8 mouse cellular contexts compared by ENCODE assay signal in genomic region chr8:83653662-83654017, GRCm38 (mm10). TPM values are rescaled to one million over a fixed set of nuclear protein-coding genes. Genes with fewer than 3 reads are reported as not detected.
A peak's percentile ranks its signal among the peaks of the same experiment; 100 is the strongest.
DNase-seq lines count a peak whose midpoint lies in the region; ATAC-seq and TF ChIP-seq lines count a peak whose summit lies in the region.

No protein-coding gene starts in this region.

- H3K4me1 ChIP-seq in lung, embryonic 14.5 days (ENCODE audit: insufficient read depth), result 0 out of 2 replicates have a peak, but pooled peaks cover 3% of the 10 kb centered on the region
- H3K4me1 ChIP-seq in embryonic facial prominence, embryonic 13.5 days, result peaks cover 15% of the 10 kb centered on the region
- H3K4me1 ChIP-seq in intestine, embryonic 14.5 days (replicated peaks; ENCODE audit: control insufficient read depth, insufficient read depth, low read length), result peaks cover 12% of the 10 kb centered on the region

- peak overlapping the region; percentile 83; the same call in 1 of the 2 replicates for H3K27ac ChIP-seq in lung, embryonic 14.5 days (ENCODE audit: low read depth)
- peak overlapping the region; percentile 84 for H3K27ac ChIP-seq in embryonic facial prominence, embryonic 13.5 days
- peak overlapping the region; percentile 74; the same call in 1 of the 2 replicates for H3K27ac ChIP-seq in intestine, embryonic 14.5 days (ENCODE audit: low read depth)

- H3K4me2 ChIP-seq in lung, embryonic 14.5 days, result peak overlapping the region; percentile 69
- H3K4me2 ChIP-seq in embryonic facial prominence, embryonic 13.5 days, result peak overlapping the region; percentile 95
- H3K4me2 ChIP-seq in intestine, embryonic 14.5 days (ENCODE audit: low read length), result peak overlapping the region; percentile 72

- no peak for ATAC-seq in lung, embryonic 14.5 days (ENCODE audit: insufficient read depth)
- ATAC-seq in embryonic facial prominence, embryonic 13.5 days (ENCODE audit: insufficient number of reproducible peaks, insufficient read depth, low FRiP score, low TSS enrichment, low read depth), result no peak
- ATAC-seq in intestine, embryonic 14.5 days (replicated peaks; ENCODE audit: low FRiP score, low TSS enrichment, low read depth), result no peak

- peak overlapping the region; percentile 86 for H3K9ac ChIP-seq in lung, embryonic 14.5 days
- H3K9ac ChIP-seq in embryonic facial prominence, embryonic 13.5 days, result peak overlapping the region; percentile 90
- peak overlapping the region; percentile 81 for H3K9ac ChIP-seq in intestine, embryonic 14.5 days (ENCODE audit: low read length)

- no peaks in the 10 kb centered on the region for H3K9me3 ChIP-seq in lung, embryonic 14.5 days (ENCODE audit: low read depth, low read length)
- no peaks in the 10 kb centered on the region for H3K9me3 ChIP-seq in embryonic facial prominence, embryonic 13.5 days
- no peaks in the 10 kb centered on the region for H3K9me3 ChIP-seq in intestine, embryonic 14.5 days (ENCODE audit: control insufficient read depth, low read length)

- peaks cover 30% of the 10 kb centered on the region for H3K36me3 ChIP-seq in lung, embryonic 14.5 days (ENCODE audit: insufficient read depth)
- H3K36me3 ChIP-seq in embryonic facial prominence, embryonic 13.5 days, result peaks cover 35% of the 10 kb centered on the region
- H3K36me3 ChIP-seq in intestine, embryonic 14.5 days (ENCODE audit: control insufficient read depth, insufficient read depth, low read length), result peaks cover 13% of the 10 kb centered on the region; the same call in 1 of the 2 replicates

- WGBS in lung, embryonic 14.5 days, result 27% methylated on average over 10 of the region's 10 CpGs
- WGBS in embryonic facial prominence, embryonic 13.5 days, result 30% methylated on average over 10 of the region's 10 CpGs
- WGBS in intestine, embryonic 14.5 days, result 38% methylated on average over 10 of the region's 10 CpGs

- DNase-seq in lung, embryonic 14.5 days, result no peak
- DNase-seq in lung, postnatal 25 days (ENCODE audit: low spot score), result no peak
- DNase-seq in intestine, embryonic 14.5 days (ENCODE audit: low spot score), result peak; percentile 65
- DNase-seq in naive thymus-derived CD4-positive, alpha-beta T cell, adult 2 months (ENCODE audit: low read depth), result peak; percentile 30
- no peak for DNase-seq in urinary bladder, adult 18-20 months (ENCODE audit: low spot score in 2 of 2)
- DNase-seq in cerebellum, postnatal 14 days, result no peak
- DNase-seq in cerebellum, adult 11 months, result no peak

- no peak for TF ChIP-seq CTCF in lung, embryonic 14.5 days (IDR thresholded peaks at IDR 0.05; ENCODE audit: low read depth)

- no peaks in the 10 kb centered on the region for H3K27me3 ChIP-seq in lung, embryonic 14.5 days (ENCODE audit: insufficient read depth, low read length)
- no peaks in the 10 kb centered on the region for H3K27me3 ChIP-seq in embryonic facial prominence, embryonic 13.5 days
- H3K27me3 ChIP-seq in intestine, embryonic 14.5 days (replicated peaks; ENCODE audit: control insufficient read depth, insufficient read depth, low read length), result no peaks in the 10 kb centered on the region

- peak overlapping the region; percentile 89 for H3K4me3 ChIP-seq in lung, embryonic 14.5 days (ENCODE audit: low read depth, low read length)
- H3K4me3 ChIP-seq in embryonic facial prominence, embryonic 13.5 days, result peak overlapping the region; percentile 85
- peak overlapping the region; percentile 95 for H3K4me3 ChIP-seq in intestine, embryonic 14.5 days (ENCODE audit: low read depth, low read length)

RNA-seq across cellular contexts. Expression of gene Gipc1, which starts 1.2 kb away (rescaled TPM):
- polyA plus RNA-seq in lung, embryonic 14.5 days (2014; fragmentation: Nextera tagmentation; extraction: Ambion mirVana), result 170 and 175 TPM in 2 replicates
- 186 and 190 TPM in 2 replicates for polyA plus RNA-seq in embryonic facial prominence, embryonic 13.5 days (2015; fragmentation: Nextera tagmentation; extraction: Ambion mirVana)
- 158 and 160 TPM in 2 replicates for polyA plus RNA-seq in intestine, embryonic 14.5 days (2014; fragmentation: Nextera tagmentation; extraction: Ambion mirVana)

RNA-seq across cellular contexts. Expression of gene Ptger1, which starts 12.8 kb away (rescaled TPM):
- polyA plus RNA-seq in lung, embryonic 14.5 days (2014; fragmentation: Nextera tagmentation; extraction: Ambion mirVana), result 0.89 and 0.95 TPM in 2 replicates
- 1.5 and 2.1 TPM in 2 replicates for polyA plus RNA-seq in embryonic facial prominence, embryonic 13.5 days (2015; fragmentation: Nextera tagmentation; extraction: Ambion mirVana)
- polyA plus RNA-seq in intestine, embryonic 14.5 days (2014; fragmentation: Nextera tagmentation; extraction: Ambion mirVana), result 1.3 and 2.0 TPM in 2 replicates

RNA-seq across cellular contexts. Expression of gene Pkn1, which starts 45.3 kb away (rescaled TPM):
- polyA plus RNA-seq in lung, embryonic 14.5 days (2014; fragmentation: Nextera tagmentation; extraction: Ambion mirVana), result 35.8 and 37.7 TPM in 2 replicates
- polyA plus RNA-seq in embryonic facial prominence, embryonic 13.5 days (2015; fragmentation: Nextera tagmentation; extraction: Ambion mirVana), result 23.5 and 24.0 TPM in 2 replicates
- 28.5 and 31.5 TPM in 2 replicates for polyA plus RNA-seq in intestine, embryonic 14.5 days (2014; fragmentation: Nextera tagmentation; extraction: Ambion mirVana)

RNA-seq across cellular contexts. Expression of gene Dnajb1, which starts 45.6 kb away (rescaled TPM):
- polyA plus RNA-seq in lung, embryonic 14.5 days (2014; fragmentation: Nextera tagmentation; extraction: Ambion mirVana), result 54.9 and 61.3 TPM in 2 replicates
- 63.2 and 68.8 TPM in 2 replicates for polyA plus RNA-seq in embryonic facial prominence, embryonic 13.5 days (2015; fragmentation: Nextera tagmentation; extraction: Ambion mirVana)
- 46.5 and 48.7 TPM in 2 replicates for polyA plus RNA-seq in intestine, embryonic 14.5 days (2014; fragmentation: Nextera tagmentation; extraction: Ambion mirVana)

RNA-seq across cellular contexts. Expression of gene Tecr, which starts 45.9 kb away (rescaled TPM):
- polyA plus RNA-seq in lung, embryonic 14.5 days (2014; fragmentation: Nextera tagmentation; extraction: Ambion mirVana), result 531 and 570 TPM in 2 replicates
- polyA plus RNA-seq in embryonic facial prominence, embryonic 13.5 days (2015; fragmentation: Nextera tagmentation; extraction: Ambion mirVana), result 545 and 624 TPM in 2 replicates
- polyA plus RNA-seq in intestine, embryonic 14.5 days (2014; fragmentation: Nextera tagmentation; extraction: Ambion mirVana), result 660 and 684 TPM in 2 replicates

Comparison
In these comparisons a context has a peak if more than half of its experiments do, and no peak if none do; other contexts are left out.
1. DNase-seq: peak in intestine, embryonic 14.5 days (single experiment) and naive thymus-derived CD4-positive, alpha-beta T cell, adult 2 months (single experiment); none in lung, embryonic 14.5 days (single experiment), lung, postnatal 25 days (single experiment), urinary bladder, adult 18-20 months (0 of 2), cerebellum, postnatal 14 days (0 of 2) and cerebellum, adult 11 months (single experiment).
2. Peak in every context shown above with its lines, with median percentiles within 50 percentile points of each other: H3K27ac ChIP-seq, H3K4me2 ChIP-seq, H3K4me3 ChIP-seq and H3K9ac ChIP-seq.